Mouse (Mus musculus): Measurements from ENCODE around the gene Gnb3. TPM values are rescaled to one million over a fixed set of nuclear protein-coding genes. Genes with fewer than 3 reads are reported as not detected.

Gnb3 gene
- polyA plus RNA-seq, 1 experiment from 2014 or later, result 1.4 TPM

DNA sequence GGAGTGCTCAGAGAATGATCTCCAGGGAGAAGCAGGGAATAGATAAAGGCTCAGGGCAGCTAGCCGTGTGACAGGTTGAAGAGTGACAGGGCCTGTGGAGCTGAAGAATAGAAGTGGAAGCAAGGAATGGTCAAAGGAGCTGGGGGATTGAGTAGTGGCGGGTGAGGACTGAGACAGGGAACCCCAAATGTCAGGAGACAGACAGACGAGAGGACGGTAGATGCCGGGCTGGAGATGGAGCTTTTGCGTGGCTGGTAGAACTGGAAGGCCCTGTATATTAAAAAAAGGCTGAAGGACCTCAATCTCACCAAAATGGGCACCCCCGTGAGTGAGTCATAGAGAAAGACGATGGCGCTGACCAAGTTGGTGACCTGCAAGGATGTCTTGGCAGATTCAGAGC, 20.4 kb upstream of the Gnb3 start:
- peaks cover 14% of the 10 kb centered on the region; the same call in 1 of the 2 replicates for H3K4me1 ChIP-seq (ENCODE audit: control insufficient read depth, insufficient read depth, low read length)
- ATAC-seq (ENCODE audit: insufficient number of reproducible peaks, insufficient read depth, low FRiP score, low read depth), result no peak
- no peaks in the 10 kb centered on the region for H3K9me3 ChIP-seq (ENCODE audit: control insufficient read depth, low read depth, low read length)
- no peak overlapping the region for H3K9ac ChIP-seq (replicated peaks; ENCODE audit: low read depth, low read length)
- H3K4me3 ChIP-seq (ENCODE audit: low read depth, low read length), result no peak overlapping the region
- no peaks in the 10 kb centered on the region for H3K36me3 ChIP-seq (ENCODE audit: control insufficient read depth, insufficient read depth, low read length)
- H3K27ac ChIP-seq (ENCODE audit: low read length), result no peak overlapping the region
- no peaks in the 10 kb centered on the region for H3K27me3 ChIP-seq (ENCODE audit: control insufficient read depth, insufficient read depth, low read length)
- no peak overlapping the region for H3K4me2 ChIP-seq (replicated peaks; ENCODE audit: low read depth, low read length)
- WGBS, result 89% methylated on average over 9 of the region's 9 CpGs

DNA sequence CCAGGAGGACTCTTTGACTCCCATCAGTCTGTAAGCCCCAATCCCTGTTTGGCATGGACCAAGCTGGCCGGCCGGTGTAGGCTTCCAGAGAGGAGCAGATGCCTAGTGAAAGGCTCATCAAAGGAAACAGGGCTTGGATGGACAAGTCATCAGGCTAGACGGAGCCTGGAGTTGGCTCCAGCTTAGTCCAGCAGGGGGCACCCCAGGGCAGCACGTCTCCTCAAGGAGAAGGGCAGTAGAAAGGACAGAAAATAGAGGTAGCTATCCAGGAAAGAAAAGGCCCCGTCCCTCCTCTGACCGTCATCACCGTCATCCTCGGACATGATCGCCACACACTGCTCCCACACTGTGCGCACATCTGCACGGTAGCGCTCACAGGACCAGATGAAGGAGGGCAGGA, 19.6 kb upstream of the Gnb3 start:
- Histone ChIP-seq H3K4me2 (replicated peaks; ENCODE audit: low read depth, low read length) (no peak overlapping the region), H3K36me3 (ENCODE audit: control insufficient read depth, insufficient read depth, low read length) (no peaks in the 10 kb centered on the region), H3K4me3 (ENCODE audit: low read depth, low read length) (no peak overlapping the region), H3K4me1 (ENCODE audit: control insufficient read depth, insufficient read depth, low read length) (peaks cover 17% of the 10 kb centered on the region; the same call in 1 of the 2 replicates), H3K27ac (ENCODE audit: low read length) (no peak overlapping the region), H3K9me3 (ENCODE audit: control insufficient read depth, low read depth, low read length) (no peaks in the 10 kb centered on the region), H3K9ac (replicated peaks; ENCODE audit: low read depth, low read length) (no peak overlapping the region), H3K27me3 (ENCODE audit: control insufficient read depth, insufficient read depth, low read length) (no peaks in the 10 kb centered on the region)
- 9% methylated on average over 12 of the region's 12 CpGs for WGBS
- ATAC-seq (ENCODE audit: insufficient number of reproducible peaks, insufficient read depth, low FRiP score, low read depth), result no peak

DNA sequence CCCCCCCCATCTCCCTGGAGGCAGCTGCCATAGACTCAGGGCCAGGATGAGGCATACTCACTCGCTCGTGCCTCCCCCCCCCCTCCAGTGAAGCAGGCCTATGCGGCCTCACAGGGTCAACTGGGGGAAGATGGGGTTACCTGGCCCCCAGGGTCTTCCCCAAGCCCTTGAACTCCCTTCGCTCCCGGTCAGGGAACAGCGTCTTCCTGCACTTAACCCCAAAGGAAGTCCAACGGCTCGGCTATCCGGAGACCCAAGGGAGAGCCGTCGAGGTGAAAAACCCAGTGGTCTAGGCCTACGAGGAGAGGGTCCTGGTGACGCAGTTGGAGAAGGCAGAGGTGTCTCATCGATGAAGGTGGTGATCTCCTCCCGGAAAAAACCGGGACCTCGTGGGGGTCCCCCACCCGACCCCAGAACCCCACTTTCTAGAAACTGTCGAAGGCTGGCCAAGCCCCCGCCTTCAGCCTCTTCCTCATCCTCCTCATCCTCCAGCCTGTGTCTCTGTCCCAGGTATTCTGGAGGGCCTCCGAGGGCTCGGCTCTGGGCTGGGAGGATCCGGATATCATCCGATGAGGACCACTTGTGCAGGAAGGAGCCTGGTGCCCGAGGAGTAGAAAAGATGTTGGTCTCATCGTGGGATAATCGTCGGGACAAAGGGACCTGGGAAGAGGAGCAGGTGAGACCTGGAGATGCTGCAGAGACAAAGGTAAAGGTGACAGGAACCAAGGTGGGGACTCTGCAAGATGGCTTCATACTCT, 18.7 kb upstream of the Gnb3 start:
- H3K27me3 ChIP-seq (ENCODE audit: control insufficient read depth, insufficient read depth, low read length), result no peaks in the 10 kb centered on the region
- H3K4me1 ChIP-seq (ENCODE audit: control insufficient read depth, insufficient read depth, low read length), result peaks cover 15% of the 10 kb centered on the region; the same call in 1 of the 2 replicates
- WGBS, result 70% methylated on average over 28 of the region's 28 CpGs
- no peak overlapping the region for H3K4me3 ChIP-seq (ENCODE audit: low read depth, low read length)
- ATAC-seq (ENCODE audit: insufficient number of reproducible peaks, insufficient read depth, low FRiP score, low read depth), result no peak
- H3K4me2 ChIP-seq (replicated peaks; ENCODE audit: low read depth, low read length), result 0 out of 2 replicates have a peak overlapping the region, but pooled peaks have one; percentile 73
- no peak overlapping the region for H3K27ac ChIP-seq (ENCODE audit: low read length)
- H3K9ac ChIP-seq (replicated peaks; ENCODE audit: low read depth, low read length), result no peak overlapping the region
- no peaks in the 10 kb centered on the region for H3K9me3 ChIP-seq (ENCODE audit: control insufficient read depth, low read depth, low read length)
- no peaks in the 10 kb centered on the region; the same call in 1 of the 2 replicates for H3K36me3 ChIP-seq (ENCODE audit: control insufficient read depth, insufficient read depth, low read length)

DNA sequence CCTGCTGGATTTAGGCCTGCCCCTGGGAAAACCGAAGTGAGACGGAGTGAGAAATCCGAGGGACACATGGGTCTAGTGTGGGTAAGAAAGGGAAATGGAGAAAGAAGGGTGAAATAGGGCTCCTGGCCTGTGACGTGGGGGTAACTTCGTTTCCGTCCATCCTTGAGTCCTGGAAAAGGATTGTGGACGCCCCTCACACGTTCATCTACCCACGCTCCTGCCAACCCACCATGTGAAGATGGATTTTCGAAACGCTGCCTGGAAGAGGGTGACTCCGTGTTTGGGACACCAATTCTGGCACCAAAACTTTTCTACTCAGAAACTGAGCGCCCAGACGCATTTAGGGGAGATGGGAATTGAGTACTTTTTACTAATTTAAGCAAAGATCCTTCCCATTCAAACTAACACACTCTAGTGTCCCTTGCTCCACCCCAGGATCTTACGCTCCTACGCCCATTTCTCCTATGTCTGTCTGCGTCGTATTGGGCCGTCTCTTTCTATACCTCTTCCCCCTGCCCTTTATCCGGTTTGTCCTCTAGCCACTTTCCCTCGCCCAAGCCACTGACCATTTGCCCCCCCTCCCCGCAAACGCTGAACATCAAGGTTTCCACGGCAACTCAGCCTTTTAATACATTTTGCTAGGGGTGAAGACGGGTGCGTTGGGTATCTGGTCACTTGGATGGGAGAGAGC, 17.9 kb upstream of the Gnb3 start:
- Histone ChIP-seq H3K4me3 (ENCODE audit: low read depth, low read length) (peak overlapping the region; percentile 66), H3K27me3 (ENCODE audit: control insufficient read depth, insufficient read depth, low read length) (no peaks in the 10 kb centered on the region), H3K4me2 (replicated peaks; ENCODE audit: low read depth, low read length) (peak overlapping the region; percentile 73), H3K9ac (replicated peaks; ENCODE audit: low read depth, low read length) (peak overlapping the region; percentile 93; the same call in 1 of the 2 replicates), H3K36me3 (ENCODE audit: control insufficient read depth, insufficient read depth, low read length) (no peaks in the 10 kb centered on the region; the same call in 1 of the 2 replicates), H3K27ac (ENCODE audit: low read length) (peak overlapping the region; percentile 96; the same call in 1 of the 2 replicates), H3K9me3 (ENCODE audit: control insufficient read depth, low read depth, low read length) (no peaks in the 10 kb centered on the region), H3K4me1 (ENCODE audit: control insufficient read depth, insufficient read depth, low read length) (peaks cover 11% of the 10 kb centered on the region; the same call in 1 of the 2 replicates)
- WGBS, result 23% methylated on average over 26 of the region's 26 CpGs
- no peak for ATAC-seq (ENCODE audit: insufficient number of reproducible peaks, insufficient read depth, low FRiP score, low read depth)

DNA sequence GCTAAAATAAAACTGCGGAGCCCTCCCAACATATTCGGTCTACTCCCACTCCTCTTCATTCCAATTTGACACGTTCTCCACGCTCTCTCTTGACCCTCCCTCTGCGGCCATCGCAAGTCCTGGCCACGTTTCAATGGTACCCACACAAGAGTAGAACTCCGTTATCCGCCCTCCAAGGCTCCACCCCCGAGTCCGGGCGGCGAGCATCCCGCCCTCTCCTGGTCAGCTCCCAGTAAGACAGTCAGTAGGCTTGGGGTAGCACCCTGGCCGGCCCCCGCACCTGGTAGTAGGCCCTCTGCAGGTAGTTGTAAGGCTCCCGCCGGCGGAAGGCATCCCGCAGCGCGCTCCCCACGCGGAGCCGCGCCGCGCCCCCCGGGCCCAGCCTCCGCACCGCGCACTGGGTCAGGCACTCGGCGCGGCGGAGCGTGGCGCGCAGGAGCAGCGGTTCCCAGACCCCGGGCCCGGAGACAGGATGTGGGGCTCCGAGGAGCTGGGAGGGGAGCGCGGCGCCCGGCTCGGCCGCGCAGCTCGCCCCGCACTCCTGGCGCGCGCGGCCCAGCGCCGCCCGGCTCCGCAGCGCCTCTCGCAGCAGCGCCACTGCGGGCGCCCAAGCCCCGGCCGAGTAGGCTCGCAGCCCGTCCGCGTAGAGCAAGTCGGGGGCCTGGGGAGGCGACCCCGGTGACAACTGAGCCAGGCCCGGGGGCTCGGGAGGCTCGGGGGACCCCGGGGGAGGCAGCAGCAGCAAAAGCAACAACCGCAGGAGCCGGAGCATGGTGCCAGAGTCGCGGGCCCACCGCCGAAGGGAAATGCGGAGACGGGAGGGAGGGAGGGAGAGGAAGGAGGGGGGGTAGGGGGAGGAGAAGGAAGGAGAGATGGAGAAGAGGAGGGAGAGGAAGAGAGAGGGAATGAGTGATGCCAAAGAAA, 17.1 kb upstream of the Gnb3 start, which contains the start of gene P3h3:
Gene P3h3 (minus strand): TSS at position 837 of the 924 bp plus-strand sequence.
- peak within 1 kb of the TSS; percentile 73 for H3K4me2 ChIP-seq (replicated peaks; ENCODE audit: low read depth, low read length)
- H3K27me3 ChIP-seq (ENCODE audit: control insufficient read depth, insufficient read depth, low read length), result no peaks in the 10 kb centered on the region
- H3K9ac ChIP-seq (replicated peaks; ENCODE audit: low read depth, low read length), result peak within 1 kb of the TSS; percentile 93
- H3K4me1 ChIP-seq (ENCODE audit: control insufficient read depth, insufficient read depth, low read length), result peaks cover 8% of the 10 kb centered on the region; the same call in 1 of the 2 replicates
- under 1% methylated on average over 86 of the region's 86 CpGs for WGBS
- no peaks in the 10 kb centered on the region for H3K9me3 ChIP-seq (ENCODE audit: control insufficient read depth, low read depth, low read length)
- peak within 1 kb of the TSS; percentile 66 for H3K4me3 ChIP-seq (ENCODE audit: low read depth, low read length)
- ATAC-seq (ENCODE audit: insufficient number of reproducible peaks, insufficient read depth, low FRiP score, low read depth), result peak; percentile 83
- H3K27ac ChIP-seq (ENCODE audit: low read length), result peak within 1 kb of the TSS; percentile 96
- no peaks in the 10 kb centered on the region; the same call in none of the 2 replicates for H3K36me3 ChIP-seq (ENCODE audit: control insufficient read depth, insufficient read depth, low read length)

GRCm38 (mm10) chr6:124856321-124856720, 16.2 kb upstream of the Gnb3 start:
- peak overlapping the region; percentile 73 for H3K4me2 ChIP-seq (replicated peaks; ENCODE audit: low read depth, low read length)
- no peaks in the 10 kb centered on the region for H3K27me3 ChIP-seq (ENCODE audit: control insufficient read depth, insufficient read depth, low read length)
- peak overlapping the region; percentile 93; the same call in 1 of the 2 replicates for H3K9ac ChIP-seq (replicated peaks; ENCODE audit: low read depth, low read length)
- peak overlapping the region; percentile 96 for H3K27ac ChIP-seq (ENCODE audit: low read length)
- no peaks in the 10 kb centered on the region; the same call in none of the 2 replicates for H3K36me3 ChIP-seq (ENCODE audit: control insufficient read depth, insufficient read depth, low read length)
- no peaks in the 10 kb centered on the region for H3K9me3 ChIP-seq (ENCODE audit: control insufficient read depth, low read depth, low read length)
- peak overlapping the region; percentile 66 for H3K4me3 ChIP-seq (ENCODE audit: low read depth, low read length)
- peaks cover 8% of the 10 kb centered on the region; the same call in 1 of the 2 replicates for H3K4me1 ChIP-seq (ENCODE audit: control insufficient read depth, insufficient read depth, low read length)
- whole genome bisulfite sequencing, result 4% methylated on average over 14 of the region's 14 CpGs
- ATAC-seq (ENCODE audit: insufficient number of reproducible peaks, insufficient read depth, low FRiP score, low read depth), result no peak

DNA sequence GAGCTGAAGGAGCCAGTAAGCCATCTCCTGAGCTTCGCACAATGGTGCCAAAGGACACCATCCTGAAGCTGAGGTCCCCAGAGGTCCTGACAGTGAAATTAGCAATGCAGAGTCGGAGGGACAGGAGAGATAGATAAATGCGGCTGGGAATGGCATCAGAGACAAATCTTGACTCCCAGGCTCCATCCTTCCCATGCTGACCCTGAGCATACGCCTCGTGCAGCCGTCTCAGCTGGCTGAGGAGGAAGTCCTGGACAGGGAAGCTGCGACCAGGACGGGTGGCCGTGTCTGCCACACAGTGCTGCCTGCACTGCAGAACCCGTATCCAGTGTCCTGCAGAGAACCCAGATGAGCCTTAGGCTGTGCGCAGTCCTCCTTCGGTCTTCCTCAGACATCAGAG, 14.6 kb upstream of the Gnb3 start:
- no peaks in the 10 kb centered on the region for H3K9me3 ChIP-seq (ENCODE audit: control insufficient read depth, low read depth, low read length)
- peaks cover 4% of the 10 kb centered on the region; the same call in 1 of the 2 replicates for H3K4me1 ChIP-seq (ENCODE audit: control insufficient read depth, insufficient read depth, low read length)
- no peaks in the 10 kb centered on the region for H3K27me3 ChIP-seq (ENCODE audit: control insufficient read depth, insufficient read depth, low read length)
- H3K4me2 ChIP-seq (replicated peaks; ENCODE audit: low read depth, low read length), result no peak overlapping the region
- H3K27ac ChIP-seq (ENCODE audit: low read length), result no peak overlapping the region
- H3K36me3 ChIP-seq (ENCODE audit: control insufficient read depth, insufficient read depth, low read length), result no peaks in the 10 kb centered on the region; the same call in none of the 2 replicates
- H3K4me3 ChIP-seq (ENCODE audit: low read depth, low read length), result no peak overlapping the region
- 62% methylated on average over 12 of the region's 12 CpGs for WGBS
- no peak for ATAC-seq (ENCODE audit: insufficient number of reproducible peaks, insufficient read depth, low FRiP score, low read depth)
- H3K9ac ChIP-seq (replicated peaks; ENCODE audit: low read depth, low read length), result no peak overlapping the region

Measured in stomach, embryonic 14.5 days (tissue).